In the genomic region with DNA sequence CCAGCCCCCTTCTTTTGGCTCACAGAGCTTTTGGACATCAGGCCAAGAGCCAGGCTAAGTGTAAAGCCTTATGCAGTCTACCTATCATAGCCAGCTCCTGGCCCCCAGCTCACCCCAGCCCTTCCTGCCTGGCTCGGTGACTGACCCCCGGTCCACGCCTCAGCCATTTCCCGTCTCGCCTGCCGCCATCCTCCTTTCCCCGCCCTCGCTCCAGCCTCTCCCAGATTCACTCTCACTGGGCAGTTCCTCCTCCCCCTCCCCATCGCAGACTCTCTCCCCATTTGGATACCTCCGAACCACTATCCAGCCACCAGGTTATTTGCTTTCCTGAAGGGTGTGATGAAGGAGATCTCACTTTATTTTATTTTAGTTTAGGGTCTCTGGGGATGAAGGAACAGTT, we compare ENCODE assay signal across 7 mouse cellular contexts. TPM values are rescaled to one million over a fixed set of nuclear protein-coding genes. Genes with fewer than 3 reads are reported as not detected.
A peak's percentile ranks its signal among the peaks of the same experiment; 100 is the strongest.
DNase-seq lines count a peak whose midpoint lies in the region; ATAC-seq and TF ChIP-seq lines count a peak whose summit lies in the region.

No protein-coding gene starts in this region.

- peak overlapping the region; percentile 40; the same call in 1 of the 2 replicates for H3K4me2 ChIP-seq in embryonic facial prominence, embryonic 15.5 days (replicated peaks)
- H3K4me2 ChIP-seq in hindbrain, postnatal 0 days (ENCODE audit: low read depth, low read length), result peak overlapping the region; percentile 48

- 6% methylated on average over 10 of the region's 10 CpGs for WGBS in embryonic facial prominence, embryonic 15.5 days
- 6% methylated on average over 10 of the region's 10 CpGs for WGBS in hindbrain, postnatal 0 days

- no peaks in the 10 kb centered on the region for H3K9me3 ChIP-seq in embryonic facial prominence, embryonic 15.5 days (replicated peaks)
- H3K9me3 ChIP-seq in hindbrain, postnatal 0 days (ENCODE audit: low read length), result no peaks in the 10 kb centered on the region

- peak; percentile 40 to 57 for DNase-seq in adrenal gland, postnatal 36 days
- DNase-seq in hindbrain, postnatal 0 days (ENCODE audit: low spot score), result no peak
- DNase-seq in lung, postnatal 10 days, result peak; percentile 78
- no peak for DNase-seq in cerebellum, postnatal 10 days
- no peak for DNase-seq in right cerebral cortex, postnatal 14 days

- H3K36me3 ChIP-seq in embryonic facial prominence, embryonic 15.5 days, result no peaks in the 10 kb centered on the region
- H3K36me3 ChIP-seq in hindbrain, postnatal 0 days (ENCODE audit: insufficient read depth, low read length), result no peaks in the 10 kb centered on the region

- H3K27ac ChIP-seq in embryonic facial prominence, embryonic 15.5 days (replicated peaks), result no peak overlapping the region
- no peak overlapping the region for H3K27ac ChIP-seq in hindbrain, postnatal 0 days

- H3K4me3 ChIP-seq in embryonic facial prominence, embryonic 15.5 days (replicated peaks), result peak overlapping the region; percentile 25; the same call in 1 of the 2 replicates
- H3K4me3 ChIP-seq in hindbrain, postnatal 0 days (ENCODE audit: low read length), result peak overlapping the region; percentile 20

- no peak overlapping the region for H3K9ac ChIP-seq in embryonic facial prominence, embryonic 15.5 days
- no peak overlapping the region for H3K9ac ChIP-seq in hindbrain, postnatal 0 days (replicated peaks; ENCODE audit: low read length)

- H3K4me1 ChIP-seq in embryonic facial prominence, embryonic 15.5 days, result peaks cover 44% of the 10 kb centered on the region
- peaks cover 29% of the 10 kb centered on the region for H3K4me1 ChIP-seq in hindbrain, postnatal 0 days (ENCODE audit: insufficient read depth, low read length)

- TF ChIP-seq CTCF in hindbrain, postnatal 0 days (IDR thresholded peaks at IDR 0.05; ENCODE audit: low read depth), result no peak

- H3K27me3 ChIP-seq in embryonic facial prominence, embryonic 15.5 days, result peaks cover 79% of the 10 kb centered on the region
- peaks cover 62% of the 10 kb centered on the region for H3K27me3 ChIP-seq in hindbrain, postnatal 0 days (ENCODE audit: insufficient read depth, low read length)

- ATAC-seq in embryonic facial prominence, embryonic 15.5 days (ENCODE audit: insufficient number of reproducible peaks, low FRiP score, low TSS enrichment, low read depth), result no peak
- ATAC-seq in hindbrain, postnatal 0 days, result no peak
- no peak for ATAC-seq in erythroblast, adult 5-6 weeks (replicated peaks; ENCODE audit: low FRiP score, poor library complexity, severe bottlenecking)

RNA-seq across cellular contexts. Expression of gene Dhh, which starts 0.8 kb away (rescaled TPM):
- 1 to 10 TPM; 2.2 to 3.0 TPM for total RNA-seq in adrenal gland, postnatal 36 days (2021)
- polyA plus RNA-seq in embryonic facial prominence, embryonic 15.5 days (2015; fragmentation: Nextera tagmentation; extraction: Ambion mirVana), result 1.7 and 2.4 TPM in 2 replicates
- total RNA-seq in hindbrain, postnatal 0 days (2014; rRNA removed), result 0.29 and 0.68 TPM in 2 replicates
- 0.85 and 1.0 TPM in 2 replicates for polyA plus RNA-seq in hindbrain, postnatal 0 days (2015; fragmentation: Nextera tagmentation; extraction: Ambion mirVana)
- total RNA-seq in erythroblast, adult 5-6 weeks (2015; ENCODE audit: low replicate concordance), result not detected in 2 replicates
- total RNA-seq in erythroblast, adult 5-6 weeks (2017; ENCODE audit: low replicate concordance), result not detected in 2 replicates

RNA-seq across cellular contexts. Expression of gene Rhebl1, which starts 3.2 kb away (rescaled TPM):
- 1 to 10 TPM; 2.2 to 2.9 TPM for total RNA-seq in adrenal gland, postnatal 36 days (2021)
- 13.2 and 17.3 TPM in 2 replicates for polyA plus RNA-seq in embryonic facial prominence, embryonic 15.5 days (2015; fragmentation: Nextera tagmentation; extraction: Ambion mirVana)
- total RNA-seq in hindbrain, postnatal 0 days (2014; rRNA removed), result 5.8 and 10.2 TPM in 2 replicates
- polyA plus RNA-seq in hindbrain, postnatal 0 days (2015; fragmentation: Nextera tagmentation; extraction: Ambion mirVana), result 25.7 and 26.7 TPM in 2 replicates
- total RNA-seq in erythroblast, adult 5-6 weeks (2015; ENCODE audit: low replicate concordance), result 2.1 TPM in 1 of 2 replicates, not detected in the other
- 0.98 and 1.8 TPM in 2 replicates for total RNA-seq in erythroblast, adult 5-6 weeks (2017; ENCODE audit: low replicate concordance)

RNA-seq across cellular contexts. Expression of gene Lmbr1l, which starts 20.5 kb away (rescaled TPM):
- 10 to 100 TPM; 14.0 to 15.5 TPM for total RNA-seq in adrenal gland, postnatal 36 days (2021)
- polyA plus RNA-seq in embryonic facial prominence, embryonic 15.5 days (2015; fragmentation: Nextera tagmentation; extraction: Ambion mirVana), result 21.7 and 22.0 TPM in 2 replicates
- total RNA-seq in hindbrain, postnatal 0 days (2014; rRNA removed), result 28.7 and 51.0 TPM in 2 replicates
- 20.0 and 20.9 TPM in 2 replicates for polyA plus RNA-seq in hindbrain, postnatal 0 days (2015; fragmentation: Nextera tagmentation; extraction: Ambion mirVana)
- total RNA-seq in erythroblast, adult 5-6 weeks (2015; ENCODE audit: low replicate concordance), result 2.3 and 3.3 TPM in 2 replicates
- 10.6 and 12.8 TPM in 2 replicates for total RNA-seq in erythroblast, adult 5-6 weeks (2017; ENCODE audit: low replicate concordance)

RNA-seq across cellular contexts. Expression of gene Kmt2d, which starts 26.5 kb away (rescaled TPM):
- 10 to 100 TPM; 52.1 to 79.5 TPM for total RNA-seq in adrenal gland, postnatal 36 days (2021)
- 14.1 and 14.9 TPM in 2 replicates for polyA plus RNA-seq in embryonic facial prominence, embryonic 15.5 days (2015; fragmentation: Nextera tagmentation; extraction: Ambion mirVana)
- total RNA-seq in hindbrain, postnatal 0 days (2014; rRNA removed), result 27.7 and 37.8 TPM in 2 replicates
- polyA plus RNA-seq in hindbrain, postnatal 0 days (2015; fragmentation: Nextera tagmentation; extraction: Ambion mirVana), result 7.4 and 7.6 TPM in 2 replicates
- total RNA-seq in erythroblast, adult 5-6 weeks (2015; ENCODE audit: low replicate concordance), result 23.0 and 28.1 TPM in 2 replicates
- total RNA-seq in erythroblast, adult 5-6 weeks (2017; ENCODE audit: low replicate concordance), result 27.9 and 31.8 TPM in 2 replicates

RNA-seq across cellular contexts. Expression of gene Tuba1b, which starts 36.9 kb away (rescaled TPM):
- 100 to 1,000 TPM; 252 to 276 TPM for total RNA-seq in adrenal gland, postnatal 36 days (2021)
- 1,427 and 1,514 TPM in 2 replicates for polyA plus RNA-seq in embryonic facial prominence, embryonic 15.5 days (2015; fragmentation: Nextera tagmentation; extraction: Ambion mirVana)
- total RNA-seq in hindbrain, postnatal 0 days (2014; rRNA removed), result 3,512 and 3,813 TPM in 2 replicates
- 1,613 and 1,711 TPM in 2 replicates for polyA plus RNA-seq in hindbrain, postnatal 0 days (2015; fragmentation: Nextera tagmentation; extraction: Ambion mirVana)
- total RNA-seq in erythroblast, adult 5-6 weeks (2015; ENCODE audit: low replicate concordance), result 804 and 902 TPM in 2 replicates
- 180 and 247 TPM in 2 replicates for total RNA-seq in erythroblast, adult 5-6 weeks (2017; ENCODE audit: low replicate concordance)

Comparison
In these comparisons a context has a peak if more than half of its experiments do, and no peak if none do; other contexts are left out.
1. DNase-seq: peak in adrenal gland, postnatal 36 days (2 of 2) and lung, postnatal 10 days (single experiment); none in hindbrain, postnatal 0 days (single experiment), cerebellum, postnatal 10 days (0 of 2) and right cerebral cortex, postnatal 14 days (single experiment).